Mouse (Mus musculus) heart, adult 2 months (tissue): Measurements from ENCODE around the gene Thap12. TPM values are rescaled to one million over a fixed set of nuclear protein-coding genes. Genes with fewer than 3 reads are reported as not detected.

Source experiments
- DNase-seq, 2 experiments: peaks; one replicate each; pipeline ENCODE4 v3.0.0; 2021
- H3K27ac ChIP-seq: fragments of 200-600 bp; 2 replicates; pipeline ENCODE4 v1.8.1; 2022
- H3K27me3 ChIP-seq: fragments of 200-500 bp; 2 replicates; pipeline ENCODE4 v1.6.1; 2012; ENCODE audit warnings: mild to moderate bottlenecking, low read length, inconsistent platforms, mixed read lengths; ENCODE audit not compliant: control insufficient read depth, insufficient read depth
- H3K36me3 ChIP-seq: fragments of 200-500 bp; 2 replicates; pipeline ENCODE4 v1.6.1; 2012; ENCODE audit warnings: low read length, inconsistent platforms; ENCODE audit not compliant: control insufficient read depth, insufficient read depth
- H3K4me1 ChIP-seq: fragments of 200-500 bp; 2 replicates; pipeline ENCODE4 v1.6.1; 2011; ENCODE audit warnings: low read length; ENCODE audit not compliant: control insufficient read depth, insufficient read depth
- H3K4me3 ChIP-seq: fragments of 200-600 bp; 2 replicates; pipeline ENCODE4 v1.8.1; 2022
- H3K79me2 ChIP-seq: fragments of 200-500 bp; replicated peaks from 2 replicates; pipeline ENCODE4 v1.6.1; 2012; ENCODE audit warnings: mild to moderate bottlenecking, inconsistent platforms, low read length, moderate library complexity, mixed read lengths; ENCODE audit not compliant: control insufficient read depth, insufficient read depth
- H3K9ac ChIP-seq: fragments of 200-500 bp; 2 replicates; pipeline ENCODE4 v1.6.1; 2012; ENCODE audit warnings: low read depth, mild to moderate bottlenecking, control low read depth, inconsistent platforms, low read length, mixed read lengths
- CTCF ChIP-seq: fragments of 200-600 bp; IDR thresholded peaks from 2 replicates; pipeline ENCODE4 v1.8.1; 2022; ENCODE audit warnings: antibody characterized with exemption, mild to moderate bottlenecking, moderate library complexity
- EP300 ChIP-seq: fragments of 200-500 bp; IDR thresholded peaks from 2 replicates; pipeline ENCODE4 v1.6.1; 2011; ENCODE audit warnings: low read depth, low read length, control low read depth; ENCODE audit not compliant: insufficient read depth
- POLR2A ChIP-seq: fragments of 200-500 bp; IDR thresholded peaks from 2 replicates; pipeline ENCODE4 v1.6.1; 2011; ENCODE audit warnings: mild to moderate bottlenecking, low read depth, low read length, control low read depth; ENCODE audit not compliant: insufficient read depth
- WGBS: fragments of 180-500 bp; shearing (Covaris S2); methylation state at CpG from one replicate; pipeline ENCODE4 v1.1.7; 2018; 5-methylcytosine and 5-hydroxymethylcytosine counted together
- intact Hi-C: fragments of 180-260 bp; cut with DNase I; formaldehyde crosslinking; loops from one replicate; pipeline ENCODE4 v1.15.1; 2025
- long read RNA-seq: library from polyadenylated mRNA; stranded (forward); transcript quantifications from one replicate; pipeline ENCODE4 v2.0.0, GENCODE M21; 2021
- polyA plus RNA-seq: library from polyadenylated mRNA; depleted of rRNA; stranded (reverse); fragments of >200 nt; gene quantifications from 2 replicates; pipeline ENCODE4 v1.2.3, GENCODE M21; 2012; rRNA removed
- total RNA-seq, 2 experiments: library from RNA; stranded (reverse); gene quantifications; 2 replicates each; pipeline ENCODE4 v1.2.3; 2021

The Thap12 gene
- total RNA-seq (10 to 100 TPM; 71.5 to 80.7 TPM), polyA plus RNA-seq (18.0 and 41.5 TPM in 2 replicates)
- long read RNA-seq, transcript Thap12-201 (5 exons, 3,723 nt): major isoform, 32 of 56 reads
- long read RNA-seq, transcript Thap12-202 (6 exons, 1,123 nt): minor isoform, 12 of 56 reads
- long read RNA-seq, partial matches to known transcripts: 0 of 56 reads
- long read RNA-seq, other reads (novel, unspliced or antisense): 8 of 56 reads

GRCm38 (mm10) chr7:98702283-98703240 is at the start of gene Thap12:
Gene Thap12, plus strand, starts transcription at chr7:98703103.
- peak; percentile 98 to 100 for DNase-seq
- peaks cover 5% of the 10 kb centered on the region for H3K79me2 ChIP-seq
- peaks cover 5% of the 10 kb centered on the region for H3K36me3 ChIP-seq
- peaks cover 6% of the 10 kb centered on the region for H3K4me1 ChIP-seq
- no peaks in the 10 kb centered on the region for H3K27me3 ChIP-seq
- peak within 1 kb of the TSS; percentile 75 for H3K4me3 ChIP-seq
- TF ChIP-seq CTCF (peak; percentile 74), EP300 (0 out of 2 replicates have a peak, but pooled peaks have one; percentile 19), POLR2A (peak; percentile 98)
- 2% methylated on average over 58 of the region's 65 CpGs for WGBS
- intact Hi-C loops: loop anchor here (1.0 kb wide), 1 partner anchor 46 kb away; the partner anchor contains the start of gene Emsy
- H3K9ac ChIP-seq: peak within 1 kb of the TSS; percentile 86
- peak within 1 kb of the TSS; percentile 91 for H3K27ac ChIP-seq

- H3K4me1 ChIP-seq: no peaks in the 10 kb centered on the region
- peak overlapping the region; percentile 75 for H3K4me3 ChIP-seq
- peak overlapping the region; percentile 91 for H3K27ac ChIP-seq
- TF ChIP-seq CTCF: peak; percentile 46
- TF ChIP-seq POLR2A: peak; percentile 44
- no peak for TF ChIP-seq EP300
- H3K79me2 ChIP-seq: 0 out of 2 replicates have a peak, but pooled peaks cover 2% of the 10 kb centered on the region
- H3K27me3 ChIP-seq: no peaks in the 10 kb centered on the region
- peaks cover 16% of the 10 kb centered on the region for H3K36me3 ChIP-seq
- peak overlapping the region; percentile 72 for H3K9ac ChIP-seq
- WGBS: under 1% methylated on average over 74 of the region's 74 CpGs
- peak; percentile 83 to 86 for DNase-seq
- intact Hi-C loops: loop anchor here (1.0 kb wide), 1 partner anchor 47 kb away; the partner anchor contains the start of gene Thap12
These were observed 47.0 kb upstream of the Thap12 start for GRCm38 (mm10) chr7:98655681-98656530.

- Histone ChIP-seq H3K27me3 (no peaks in the 10 kb centered on the region), H3K27ac (peak within 1 kb of the TSS; percentile 91), H3K4me3 (peak within 1 kb of the TSS; percentile 75), H3K36me3 (peaks cover 16% of the 10 kb centered on the region), H3K9ac (peak within 1 kb of the TSS; percentile 72), H3K4me1 (no peaks in the 10 kb centered on the region), H3K79me2 (0 out of 2 replicates have a peak, but pooled peaks cover 2% of the 10 kb centered on the region)
- WGBS: under 1% methylated on average over 42 of the region's 42 CpGs
- TF ChIP-seq POLR2A (peak; percentile 96), CTCF (no peak), EP300 (peak; percentile 89; the same call in 1 of the 2 replicates)
- intact Hi-C loops: loop anchor here (1.0 kb wide), 1 partner anchor 47 kb away; the partner anchor contains the start of gene Thap12
- peak; percentile 92 to 96 for DNase-seq
These were observed 46.2 kb upstream of the Thap12 start, which contains the start of gene Emsy for GRCm38 (mm10) chr7:98656531-98657221. Gene Emsy, minus strand, starts transcription at chr7:98656783.

GRCm38 (mm10) chr7:98665166-98665565 is 37.7 kb upstream of the Thap12 start:
- Histone ChIP-seq H3K27me3 (no peaks in the 10 kb centered on the region), H3K4me3 (no peak overlapping the region), H3K4me1 (peaks cover 4% of the 10 kb centered on the region), H3K79me2 (no peaks in the 10 kb centered on the region), H3K36me3 (peaks cover 3% of the 10 kb centered on the region; the same call in 1 of the 2 replicates), H3K9ac (no peak overlapping the region), H3K27ac (no peak overlapping the region)
- no peak for DNase-seq
- TF ChIP-seq EP300: no peak
- TF ChIP-seq CTCF: no peak
- no peak for TF ChIP-seq POLR2A
- 66% methylated on average over 5 of the region's 5 CpGs for WGBS
- intact Hi-C loops: no loop called here
